Mouse (Mus musculus): ENCODE results near the gene Ptpra. TPM values are rescaled to one million over a fixed set of nuclear protein-coding genes. Genes with fewer than 3 reads are reported as not detected.

Ptpra gene
- total and polyA plus RNA-seq, 2 experiments from 2014 or later: 105 to 143 TPM

- 78% methylated on average over 3 of the region's 3 CpGs for WGBS
- no peaks in the 10 kb centered on the region for H3K4me1 ChIP-seq (ENCODE audit: insufficient read depth, low read length)
- no peak overlapping the region for H3K27ac ChIP-seq
- H3K4me3 ChIP-seq (ENCODE audit: low read length): no peak overlapping the region
- peaks cover 80% of the 10 kb centered on the region for H3K36me3 ChIP-seq (ENCODE audit: insufficient read depth, low read length)
- ATAC-seq: no peak
- TF ChIP-seq CTCF (IDR thresholded peaks at IDR 0.05; ENCODE audit: low read depth): no peak
- H3K27me3 ChIP-seq (ENCODE audit: insufficient read depth, low read length): no peaks in the 10 kb centered on the region
- H3K4me2 ChIP-seq (ENCODE audit: low read depth, low read length): no peak overlapping the region
- H3K9ac ChIP-seq (replicated peaks; ENCODE audit: low read length): no peak overlapping the region
- H3K9me3 ChIP-seq (ENCODE audit: low read length): no peaks in the 10 kb centered on the region
- no peak for DNase-seq (ENCODE audit: low spot score)
Measured at GRCm38 (mm10) chr2:130536890-130537289, 86.8 kb downstream of the Ptpra start.

DNA sequence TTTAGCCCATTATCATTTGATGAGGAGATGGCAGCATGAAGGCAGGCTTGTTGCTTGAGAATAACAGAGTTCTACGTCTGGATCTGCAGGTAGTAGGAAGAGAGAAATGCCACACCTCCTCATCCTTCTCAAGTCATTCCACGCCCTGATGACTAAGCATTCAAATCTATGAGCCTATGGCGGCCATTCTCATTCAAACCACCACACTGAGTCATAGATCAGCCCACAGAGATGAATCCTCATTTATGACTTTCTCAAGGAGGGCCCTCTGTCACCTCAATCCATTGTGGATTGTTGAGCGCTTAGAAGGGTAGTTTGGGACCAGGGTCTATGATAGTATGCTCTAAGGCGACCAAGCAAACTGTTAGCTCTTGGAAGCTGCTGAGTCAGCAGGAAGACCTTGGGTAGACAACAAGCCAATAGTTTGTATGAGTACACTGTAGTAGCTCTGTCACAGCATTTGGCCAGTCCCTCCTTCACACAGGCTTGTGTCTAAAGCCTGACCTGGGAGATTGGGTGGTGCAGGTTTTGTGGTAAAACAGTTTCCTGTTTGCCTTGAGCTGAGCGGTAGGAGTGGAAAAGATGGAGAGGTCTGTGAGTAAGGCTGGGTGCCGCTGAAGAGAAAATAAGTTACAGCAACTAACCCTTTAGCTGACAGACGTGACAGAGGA is 88.9 kb downstream of the Ptpra start:
- no peak for ATAC-seq
- Histone ChIP-seq H3K9me3 (ENCODE audit: low read length) (no peaks in the 10 kb centered on the region), H3K4me2 (ENCODE audit: low read depth, low read length) (no peak overlapping the region), H3K27me3 (ENCODE audit: insufficient read depth, low read length) (no peaks in the 10 kb centered on the region), H3K9ac (replicated peaks; ENCODE audit: low read length) (no peak overlapping the region), H3K27ac (no peak overlapping the region), H3K36me3 (ENCODE audit: insufficient read depth, low read length) (peaks cover 83% of the 10 kb centered on the region), H3K4me3 (ENCODE audit: low read length) (no peak overlapping the region), H3K4me1 (ENCODE audit: insufficient read depth, low read length) (no peaks in the 10 kb centered on the region)
- no peak for DNase-seq (ENCODE audit: low spot score)
- TF ChIP-seq CTCF (IDR thresholded peaks at IDR 0.05; ENCODE audit: low read depth): no peak
- 92% methylated on average over 8 of the region's 8 CpGs for WGBS

DNA sequence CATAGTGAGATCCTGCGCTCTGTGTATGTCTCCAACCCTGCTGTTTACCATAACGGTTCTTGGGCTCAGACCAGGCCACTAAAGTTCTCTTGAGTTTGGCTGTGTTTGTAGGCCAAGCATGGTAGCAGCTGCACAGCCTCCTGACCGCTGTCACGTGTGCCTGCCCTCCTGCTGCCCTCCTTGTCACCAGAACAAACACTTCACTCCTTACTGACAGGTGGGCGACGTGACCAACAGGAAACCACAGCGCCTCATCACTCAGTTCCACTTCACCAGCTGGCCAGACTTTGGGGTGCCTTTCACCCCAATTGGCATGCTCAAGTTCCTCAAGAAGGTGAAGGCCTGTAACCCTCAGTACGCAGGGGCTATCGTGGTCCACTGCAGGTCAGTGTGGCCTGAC is 90.2 kb downstream of the Ptpra start:
- no peak for ATAC-seq
- TF ChIP-seq CTCF (IDR thresholded peaks at IDR 0.05; ENCODE audit: low read depth): no peak
- H3K27ac ChIP-seq: no peak overlapping the region
- H3K9ac ChIP-seq (replicated peaks; ENCODE audit: low read length): no peak overlapping the region
- DNase-seq (ENCODE audit: low spot score): no peak
- no peaks in the 10 kb centered on the region for H3K27me3 ChIP-seq (ENCODE audit: insufficient read depth, low read length)
- WGBS: 87% methylated on average over 9 of the region's 9 CpGs
- H3K9me3 ChIP-seq (ENCODE audit: low read length): no peaks in the 10 kb centered on the region
- H3K36me3 ChIP-seq (ENCODE audit: insufficient read depth, low read length): peaks cover 83% of the 10 kb centered on the region
- no peaks in the 10 kb centered on the region for H3K4me1 ChIP-seq (ENCODE audit: insufficient read depth, low read length)
- H3K4me2 ChIP-seq (ENCODE audit: low read depth, low read length): no peak overlapping the region
- H3K4me3 ChIP-seq (ENCODE audit: low read length): no peak overlapping the region

- Histone ChIP-seq H3K4me2 (ENCODE audit: low read depth, low read length) (no peak overlapping the region), H3K27ac (no peak overlapping the region), H3K4me1 (ENCODE audit: insufficient read depth, low read length) (no peaks in the 10 kb centered on the region), H3K4me3 (ENCODE audit: low read length) (no peak overlapping the region), H3K9me3 (ENCODE audit: low read length) (no peaks in the 10 kb centered on the region), H3K36me3 (ENCODE audit: insufficient read depth, low read length) (peaks cover 82% of the 10 kb centered on the region), H3K27me3 (ENCODE audit: insufficient read depth, low read length) (no peaks in the 10 kb centered on the region), H3K9ac (replicated peaks; ENCODE audit: low read length) (no peak overlapping the region)
- TF ChIP-seq CTCF (IDR thresholded peaks at IDR 0.05; ENCODE audit: low read depth): no peak
- ATAC-seq (no peak), DNase-seq (ENCODE audit: low spot score) (no peak)
- 91% methylated on average over 8 of the region's 8 CpGs for WGBS
Measured at GRCm38 (mm10) chr2:130546957-130547356, 96.9 kb downstream of the Ptpra start.

DNA sequence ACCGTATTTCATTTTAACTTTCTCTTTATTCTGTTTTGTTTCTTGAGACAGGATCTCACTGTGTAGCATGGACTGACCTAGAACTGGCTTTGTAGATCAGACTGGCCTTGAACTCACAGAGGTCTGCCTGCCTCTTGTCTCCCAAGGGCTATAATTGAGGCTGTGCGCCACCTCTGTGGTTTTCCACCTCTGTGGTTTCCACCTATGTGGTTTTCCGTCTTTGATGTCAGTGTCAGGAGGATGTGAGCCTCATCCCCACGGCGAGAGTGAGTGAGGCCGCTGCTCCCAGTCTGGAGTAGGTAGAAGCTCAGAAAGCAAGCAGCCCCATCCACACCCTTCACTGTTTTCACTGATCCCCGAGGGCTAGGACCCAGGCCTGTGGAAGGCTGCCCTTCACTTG is 104.8 kb downstream of the Ptpra start:
- Histone ChIP-seq H3K27me3 (ENCODE audit: insufficient read depth, low read length) (no peaks in the 10 kb centered on the region), H3K9ac (replicated peaks; ENCODE audit: low read length) (no peak overlapping the region), H3K4me1 (ENCODE audit: insufficient read depth, low read length) (no peaks in the 10 kb centered on the region), H3K9me3 (ENCODE audit: low read length) (no peaks in the 10 kb centered on the region), H3K4me2 (ENCODE audit: low read depth, low read length) (no peak overlapping the region), H3K4me3 (ENCODE audit: low read length) (no peak overlapping the region), H3K27ac (no peak overlapping the region), H3K36me3 (ENCODE audit: insufficient read depth, low read length) (peaks cover 49% of the 10 kb centered on the region)
- ATAC-seq: no peak
- no peak for TF ChIP-seq CTCF (IDR thresholded peaks at IDR 0.05; ENCODE audit: low read depth)
- DNase-seq (ENCODE audit: low spot score): no peak
- 94% methylated on average over 7 of the region's 7 CpGs for WGBS

GRCm38 (mm10) chr2:130556292-130556691 is 106.2 kb downstream of the Ptpra start:
- no peak overlapping the region for H3K4me3 ChIP-seq (ENCODE audit: low read length)
- no peaks in the 10 kb centered on the region for H3K27me3 ChIP-seq (ENCODE audit: insufficient read depth, low read length)
- no peak overlapping the region for H3K27ac ChIP-seq
- no peaks in the 10 kb centered on the region for H3K9me3 ChIP-seq (ENCODE audit: low read length)
- TF ChIP-seq CTCF (IDR thresholded peaks at IDR 0.05; ENCODE audit: low read depth): no peak
- no peak for ATAC-seq
- no peak for DNase-seq (ENCODE audit: low spot score)
- H3K4me1 ChIP-seq (ENCODE audit: insufficient read depth, low read length): no peaks in the 10 kb centered on the region
- no peak overlapping the region for H3K4me2 ChIP-seq (ENCODE audit: low read depth, low read length)
- WGBS: 83% methylated on average over 1 of the region's 1 CpGs
- H3K9ac ChIP-seq (replicated peaks; ENCODE audit: low read length): no peak overlapping the region
- H3K36me3 ChIP-seq (ENCODE audit: insufficient read depth, low read length): peaks cover 44% of the 10 kb centered on the region

- no peak for TF ChIP-seq CTCF (IDR thresholded peaks at IDR 0.05; ENCODE audit: low read depth)
- H3K4me1 ChIP-seq (ENCODE audit: insufficient read depth, low read length): no peaks in the 10 kb centered on the region
- no peak overlapping the region for H3K9ac ChIP-seq (replicated peaks; ENCODE audit: low read length)
- H3K4me2 ChIP-seq (ENCODE audit: low read depth, low read length): no peak overlapping the region
- ATAC-seq (no peak), DNase-seq (ENCODE audit: low spot score) (no peak)
- 95% methylated on average over 2 of the region's 2 CpGs for WGBS
- H3K27ac ChIP-seq: no peak overlapping the region
- peaks cover 32% of the 10 kb centered on the region for H3K36me3 ChIP-seq (ENCODE audit: insufficient read depth, low read length)
- H3K4me3 ChIP-seq (ENCODE audit: low read length): no peak overlapping the region
- H3K27me3 ChIP-seq (ENCODE audit: insufficient read depth, low read length): no peaks in the 10 kb centered on the region
- no peaks in the 10 kb centered on the region for H3K9me3 ChIP-seq (ENCODE audit: low read length)
Measured at GRCm38 (mm10) chr2:130557462-130557861, 107.4 kb downstream of the Ptpra start.
